Mouse (Mus musculus): ENCODE measurements around the gene Cnot1.

The Cnot1 gene

GRCm38 (mm10) chr8:95678024-95678611 is 129.1 kb downstream of the Cnot1 start:
- peak; percentile 27 to 49 for DNase-seq

- peak; percentile 15 to 30 for DNase-seq
Measured at GRCm38 (mm10) chr8:95677591-95678023, 129.7 kb downstream of the Cnot1 start.

- DNase-seq: no peak
Measured at GRCm38 (mm10) chr8:95676631-95677030, 130.6 kb downstream of the Cnot1 start, which contains the start of gene Ndrg4. Gene Ndrg4 (plus strand): TSS chr8:95676980.

GRCm38 (mm10) chr8:95672811-95673210 is 134.5 kb downstream of the Cnot1 start:
- DNase-seq: no peak

GRCm38 (mm10) chr8:95671861-95672260 is 135.4 kb downstream of the Cnot1 start:
- DNase-seq: no peak

GRCm38 (mm10) chr8:95669967-95670366 is 137.3 kb downstream of the Cnot1 start:
- DNase-seq: no peak
